In the genomic region with DNA sequence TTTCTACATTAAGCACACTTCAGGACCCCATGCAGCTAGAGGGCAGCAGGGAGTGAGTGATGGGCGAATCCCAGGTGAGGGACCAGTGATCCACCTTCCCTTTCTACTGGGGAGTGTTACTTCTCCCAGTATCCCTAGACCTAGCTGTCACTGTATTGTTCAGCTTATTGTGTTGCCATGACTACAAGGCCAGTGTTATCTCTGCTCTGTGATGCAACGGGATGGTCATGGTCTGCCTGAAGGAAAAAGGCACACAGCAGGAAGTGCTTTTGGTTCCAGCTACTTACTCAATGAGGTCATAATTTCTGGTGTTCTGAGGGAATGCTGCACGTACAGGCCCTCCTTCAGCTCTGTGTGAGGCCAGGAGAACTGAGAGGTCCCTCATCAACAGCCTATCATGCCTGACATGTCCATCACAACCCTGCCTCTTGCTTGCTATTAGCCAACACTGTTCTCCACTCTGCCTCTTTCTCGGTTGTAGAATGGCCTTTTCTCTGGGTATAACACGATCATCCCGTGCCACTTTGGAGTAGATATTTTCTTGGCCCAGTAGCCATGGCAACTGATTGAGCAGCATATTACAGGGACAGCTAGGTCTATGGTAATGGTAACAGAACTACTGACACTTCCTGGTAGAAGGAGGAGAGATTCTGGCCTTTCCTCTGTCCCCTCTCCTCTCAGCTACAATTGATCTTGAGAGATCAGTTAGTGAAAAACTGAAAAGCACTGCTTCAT, we compare ENCODE assay signal across 9 mouse cellular contexts.
A peak's percentile ranks its signal among the peaks of the same experiment; 100 is the strongest.
DNase-seq lines count a peak whose midpoint lies in the region; ATAC-seq and TF ChIP-seq lines count a peak whose summit lies in the region.
"Had no signal": no experiment of that assay in that cellular context is flagged by ENCODE, and none has a peak within 500 bp of the region (broad histone marks: within the 10 kb centered on the region; RNA-seq: fewer than 3 reads in every experiment).

No protein-coding gene starts in this region.

- ATAC-seq in liver, embryonic 11.5 days (replicated peaks; ENCODE audit: low FRiP score), result peak; percentile 34; the same call in 1 of the 2 replicates
- ATAC-seq in liver, embryonic 12.5 days, result no peak
- ATAC-seq: inflammation-experienced regulatory T-cells, adult 6 months had no signal

- no peaks in the 10 kb centered on the region for H3K4me1 ChIP-seq in liver, embryonic 11.5 days (replicated peaks; ENCODE audit: control insufficient read depth, insufficient read depth, low read length)
- H3K4me1 ChIP-seq in liver, embryonic 12.5 days, result no peaks in the 10 kb centered on the region

- H3K4me3 ChIP-seq in liver, embryonic 11.5 days (ENCODE audit: low read depth, low read length), result no peak overlapping the region
- H3K4me3 ChIP-seq in liver, embryonic 12.5 days, result no peak overlapping the region
- H3K4me3 ChIP-seq in myocyte, result no peak overlapping the region

- no peaks in the 10 kb centered on the region for H3K9me3 ChIP-seq in liver, embryonic 11.5 days (ENCODE audit: control insufficient read depth, low read length)
- H3K9me3 ChIP-seq in liver, embryonic 12.5 days (replicated peaks), result no peaks in the 10 kb centered on the region

- H3K27me3 ChIP-seq in liver, embryonic 11.5 days (replicated peaks; ENCODE audit: control insufficient read depth, insufficient read depth, low read length), result no peaks in the 10 kb centered on the region
- no peaks in the 10 kb centered on the region; the same call in 1 of the 2 replicates for H3K27me3 ChIP-seq in liver, embryonic 12.5 days (replicated peaks)
- H3K27me3 ChIP-seq in myocyte (ENCODE audit: control insufficient read depth, insufficient read depth, insufficient read length), result no peaks in the 10 kb centered on the region

- no peak overlapping the region for H3K27ac ChIP-seq in liver, embryonic 11.5 days (ENCODE audit: low read depth, low read length)
- H3K27ac ChIP-seq in liver, embryonic 12.5 days, result no peak overlapping the region

- H3K79me2 ChIP-seq in myocyte (ENCODE audit: control insufficient read depth, insufficient read depth), result no peaks in the 10 kb centered on the region

- H3K36me3 ChIP-seq in liver, embryonic 11.5 days (ENCODE audit: control insufficient read depth, insufficient read depth, low read length), result no peaks in the 10 kb centered on the region
- H3K36me3 ChIP-seq in liver, embryonic 12.5 days, result no peaks in the 10 kb centered on the region
- no peaks in the 10 kb centered on the region for H3K36me3 ChIP-seq in myocyte (ENCODE audit: control insufficient read depth, insufficient read depth)

- no peak overlapping the region for H3K9ac ChIP-seq in liver, embryonic 11.5 days (ENCODE audit: low read depth, low read length)
- no peak overlapping the region for H3K9ac ChIP-seq in liver, embryonic 12.5 days

- no peak overlapping the region for H3K4me2 ChIP-seq in liver, embryonic 11.5 days
- H3K4me2 ChIP-seq in liver, embryonic 12.5 days, result no peak overlapping the region
- no peak overlapping the region for H3K4me2 ChIP-seq in myocyte (ENCODE audit: low read depth)

- intact Hi-C loops in heart, postnatal 10 days (cut with DNase I), result no loop called here

- no peak for TF ChIP-seq POLR2A in myocyte (IDR thresholded peaks at IDR 0.05; ENCODE audit: insufficient read length, low read depth)

- no peak for DNase-seq in liver, embryonic 11.5 days (ENCODE audit: low spot score)
- peak; percentile 54 for DNase-seq in adrenal gland, postnatal 14 days
- peak; percentile 48 to 55 for DNase-seq in heart, postnatal 10 days
- DNase-seq in layer of hippocampus, adult 11-12 months (ENCODE audit: low spot score), result no peak
- DNase-seq in right cerebral cortex, adult 18-20 months, result no peak
- no peak for DNase-seq in right cerebral cortex, postnatal 14 days

- no peak overlapping the region for H3ac ChIP-seq in myocyte (ENCODE audit: control insufficient read depth, insufficient read length)

- WGBS in liver, embryonic 11.5 days, result 56% methylated on average over 6 of the region's 6 CpGs
- 49% methylated on average over 6 of the region's 6 CpGs for WGBS in liver, embryonic 12.5 days (ENCODE audit: insufficient replicate concordance)

TF ChIP-seq in myocyte, 11 proteins besides CTCF, POLR2A, EP300 and RAD21:
- TF ChIP-seq CEBPB (IDR thresholded peaks at IDR 0.05; ENCODE audit: insufficient read depth, poor library complexity, severe bottlenecking), result peak; percentile 78
- no peak for TF ChIP-seq POLR2AphosphoS2 (IDR thresholded peaks at IDR 0.05; ENCODE audit: insufficient read length, low read depth)

Comparison
In these comparisons a context has a peak if more than half of its experiments do, and no peak if none do; other contexts are left out.
1. DNase-seq: peak in adrenal gland, postnatal 14 days (single experiment) and heart, postnatal 10 days (2 of 2); none in liver, embryonic 11.5 days (single experiment), layer of hippocampus, adult 11-12 months (single experiment), right cerebral cortex, adult 18-20 months (single experiment) and right cerebral cortex, postnatal 14 days (single experiment).